Mouse (Mus musculus): ENCODE results near the gene Gm15517. TPM values are rescaled to one million over a fixed set of nuclear protein-coding genes. Genes with fewer than 3 reads are reported as not detected.
"Not testable (repeated sequence)": the region's sequence is repeated elsewhere in the genome, so short reads cannot be mapped to it uniquely, and the experiment has no call there.

Gene Gm15517
- total RNA-seq, 2 experiments from 2014 or later: not detected

- peak; percentile 86 for ATAC-seq (replicated peaks; ENCODE audit: low FRiP score, poor library complexity, severe bottlenecking)
These were observed 1.8 kb downstream of the Gm15517 start for GRCm38 (mm10) chr7:44262791-44263643.

GRCm38 (mm10) chr7:44268117-44268516 is 6.9 kb downstream of the Gm15517 start:
- no peak for ATAC-seq (replicated peaks; ENCODE audit: low FRiP score, poor library complexity, severe bottlenecking)

- no peak for ATAC-seq (replicated peaks; ENCODE audit: low FRiP score, poor library complexity, severe bottlenecking)
These were observed 8.2 kb downstream of the Gm15517 start for GRCm38 (mm10) chr7:44269397-44269796.

GRCm38 (mm10) chr7:44271309-44271708 is 10.1 kb downstream of the Gm15517 start:
- no peak for ATAC-seq (replicated peaks; ENCODE audit: low FRiP score, poor library complexity, severe bottlenecking)

- no peak for ATAC-seq (replicated peaks; ENCODE audit: low FRiP score, poor library complexity, severe bottlenecking)
These were observed 11.3 kb downstream of the Gm15517 start for GRCm38 (mm10) chr7:44272546-44272945.

GRCm38 (mm10) chr7:44273446-44273845 is 12.2 kb downstream of the Gm15517 start:
- no peak for ATAC-seq (replicated peaks; ENCODE audit: low FRiP score, poor library complexity, severe bottlenecking)

- ATAC-seq (replicated peaks; ENCODE audit: low FRiP score, poor library complexity, severe bottlenecking): no peak
These were observed 12.8 kb downstream of the Gm15517 start for GRCm38 (mm10) chr7:44274096-44274495.

- no peak for ATAC-seq (replicated peaks; ENCODE audit: low FRiP score, poor library complexity, severe bottlenecking)
These were observed 14.3 kb downstream of the Gm15517 start for GRCm38 (mm10) chr7:44275546-44275945.

- ATAC-seq (replicated peaks; ENCODE audit: low FRiP score, poor library complexity, severe bottlenecking): no peak
These were observed 15.4 kb downstream of the Gm15517 start for GRCm38 (mm10) chr7:44276461-44277249.

GRCm38 (mm10) chr7:44277250-44277622 is 16.0 kb downstream of the Gm15517 start:
- no peak for ATAC-seq (replicated peaks; ENCODE audit: low FRiP score, poor library complexity, severe bottlenecking)

- ATAC-seq (replicated peaks; ENCODE audit: low FRiP score, poor library complexity, severe bottlenecking): no peak
These were observed 19.7 kb downstream of the Gm15517 start for GRCm38 (mm10) chr7:44280959-44281358.

- ATAC-seq (replicated peaks; ENCODE audit: low FRiP score, poor library complexity, severe bottlenecking): no peak
These were observed 20.3 kb downstream of the Gm15517 start for GRCm38 (mm10) chr7:44281586-44281985.

GRCm38 (mm10) chr7:44287760-44288159 is 26.5 kb downstream of the Gm15517 start:
- no peak for ATAC-seq (replicated peaks; ENCODE audit: low FRiP score, poor library complexity, severe bottlenecking)

- no peak for ATAC-seq (replicated peaks; ENCODE audit: low FRiP score, poor library complexity, severe bottlenecking)
These were observed 29.7 kb downstream of the Gm15517 start for GRCm38 (mm10) chr7:44290986-44291385.

GRCm38 (mm10) chr7:44291418-44291817 is 30.2 kb downstream of the Gm15517 start:
- ATAC-seq (replicated peaks; ENCODE audit: low FRiP score, poor library complexity, severe bottlenecking): no peak

- not testable (repeated sequence) for ATAC-seq (replicated peaks; ENCODE audit: low FRiP score, poor library complexity, severe bottlenecking)
These were observed 36.3 kb downstream of the Gm15517 start for GRCm38 (mm10) chr7:44297501-44297900.

- ATAC-seq (replicated peaks; ENCODE audit: low FRiP score, poor library complexity, severe bottlenecking): no peak
These were observed 42.4 kb downstream of the Gm15517 start for GRCm38 (mm10) chr7:44303346-44304340.

- ATAC-seq (replicated peaks; ENCODE audit: low FRiP score, poor library complexity, severe bottlenecking): no peak
These were observed 43.2 kb downstream of the Gm15517 start for GRCm38 (mm10) chr7:44304463-44304774.

GRCm38 (mm10) chr7:44304775-44305641 is 43.8 kb downstream of the Gm15517 start:
- peak; percentile 62 for ATAC-seq (replicated peaks; ENCODE audit: low FRiP score, poor library complexity, severe bottlenecking)

Data from erythroblast, adult 5-6 weeks (primary cell).